Mouse (Mus musculus) lung, postnatal 0 days (tissue): ENCODE data around the gene Zfp398.
A peak's percentile ranks its signal among the peaks of the same experiment; 100 is the strongest.

Experiments used
- CTCF ChIP-seq: IDR thresholded peaks from 2 replicates; pipeline ENCODE4 v1.5.1; 2016; ENCODE audit warnings: antibody characterized with exemption, mild to moderate bottlenecking
- EP300 ChIP-seq: IDR thresholded peaks from 2 replicates; pipeline ENCODE4 v1.6.1; 2016; ENCODE audit warnings: antibody characterized with exemption, mild to moderate bottlenecking, control low read depth

- peak; percentile 82 for TF ChIP-seq CTCF
- TF ChIP-seq EP300 = no peak; the same call in 1 of the 2 replicates
Measured at GRCm38 (mm10) chr6:47877461-47878132, 42.1 kb downstream of the Zfp398 start.
